Mouse (Mus musculus) lung, embryonic 14.5 days (tissue): Measurements from ENCODE around the gene Vav2. TPM values are rescaled to one million over a fixed set of nuclear protein-coding genes. Genes with fewer than 3 reads are reported as not detected.

ENCODE experiments used
- ATAC-seq: fragments of 200-750 bp; cut with Nextera tagmentation; 2 replicates; pipeline ENCODE4 v1.8.0; 2017; ENCODE audit warnings: mild to moderate bottlenecking, moderate TSS enrichment, moderate library complexity; ENCODE audit not compliant: insufficient read depth
- DNase-seq: peaks from one replicate; pipeline ENCODE4 v3.0.0-alpha.2; 2015
- H3K27ac ChIP-seq: fragments of 300-500 bp; sonication (generic); 2 replicates; pipeline ENCODE4 v1.5.1; 2014; ENCODE audit warnings: low read depth, mild to moderate bottlenecking, moderate library complexity
- H3K27me3 ChIP-seq: fragments of 300-500 bp; sonication (generic); 2 replicates; pipeline ENCODE4 v1.6.1; 2014; ENCODE audit warnings: low read length, control low read depth; ENCODE audit not compliant: insufficient read depth
- H3K36me3 ChIP-seq: fragments of 300-500 bp; sonication (generic); 2 replicates; pipeline ENCODE4 v1.6.1; 2014; ENCODE audit warnings: control low read depth; ENCODE audit not compliant: insufficient read depth
- H3K4me1 ChIP-seq: fragments of 300-500 bp; sonication (generic); 2 replicates; pipeline ENCODE4 v1.6.1; 2014; ENCODE audit warnings: antibody characterized with exemption, control low read depth; ENCODE audit not compliant: insufficient read depth
- H3K4me2 ChIP-seq: fragments of 300-500 bp; sonication (generic); 2 replicates; pipeline ENCODE4 v1.6.1; 2014; ENCODE audit warnings: mild to moderate bottlenecking
- H3K4me3 ChIP-seq: fragments of 300-500 bp; sonication (generic); 2 replicates; pipeline ENCODE4 v1.5.1; 2014; ENCODE audit warnings: low read depth, low read length
- H3K9ac ChIP-seq: fragments of 300-500 bp; sonication (generic); 2 replicates; pipeline ENCODE4 v1.6.1; 2014
- H3K9me3 ChIP-seq: fragments of 300-500 bp; sonication (generic); 2 replicates; pipeline ENCODE4 v1.6.1; 2016; ENCODE audit warnings: low read depth, low read length, control low read depth
- CTCF ChIP-seq: IDR thresholded peaks from 2 replicates; pipeline ENCODE4 v1.5.1; 2016; ENCODE audit warnings: antibody characterized with exemption, low read depth
- WGBS: fragments of 180-500 bp; shearing (Covaris S2); extraction: QIAGEN DNeasy Blood & Tissue Kit; methylation state at CpG from one replicate; pipeline ENCODE4 v1.1.7; 2014; 5-methylcytosine and 5-hydroxymethylcytosine counted together
- polyA plus RNA-seq: library from polyadenylated mRNA; unstranded; fragments of >200 nt; fragmentation: Nextera tagmentation; extraction: Ambion mirVana; gene quantifications from 2 replicates; pipeline ENCODE4 v1.2.1, GENCODE M21; 2014

The Vav2 gene
- 8.6 and 8.8 TPM in 2 replicates for polyA plus RNA-seq

- H3K36me3 ChIP-seq, result no peaks in the 10 kb centered on the region
- peak within 1 kb of the TSS; percentile 82 for H3K4me3 ChIP-seq
- H3K4me2 ChIP-seq, result peak within 1 kb of the TSS; percentile 98
- no peaks in the 10 kb centered on the region for H3K9me3 ChIP-seq
- ATAC-seq (peak; percentile 89), DNase-seq (peak; percentile 97)
- H3K4me1 ChIP-seq, result peaks cover 17% of the 10 kb centered on the region
- under 1% methylated on average over 58 of the region's 58 CpGs for WGBS
- TF ChIP-seq CTCF, result no peak
- H3K27ac ChIP-seq, result peak within 1 kb of the TSS; percentile 75
- no peaks in the 10 kb centered on the region for H3K27me3 ChIP-seq
- peak within 1 kb of the TSS; percentile 79 for H3K9ac ChIP-seq
These were observed at the start of gene Vav2 for GRCm38 (mm10) chr2:27426855-27427457. TSS of gene Vav2 (minus strand) at chr2:27427033.

- TF ChIP-seq CTCF, result no peak
- Histone ChIP-seq H3K9me3 (no peaks in the 10 kb centered on the region), H3K36me3 (peaks cover 26% of the 10 kb centered on the region), H3K4me2 (peak overlapping the region; percentile 97), H3K27ac (peak overlapping the region; percentile 97), H3K4me3 (peak overlapping the region; percentile 97), H3K9ac (peak overlapping the region; percentile 96), H3K27me3 (no peaks in the 10 kb centered on the region), H3K4me1 (peaks cover 15% of the 10 kb centered on the region; the same call in 1 of the 2 replicates)
- DNase-seq, result peak; percentile 97
- ATAC-seq, result peak; percentile 99
- under 1% methylated on average over 82 of the region's 96 CpGs for WGBS
These were observed 48.9 kb upstream of the Vav2 start for GRCm38 (mm10) chr2:27475495-27476302.

- WGBS, result under 1% methylated on average over 84 of the region's 84 CpGs
- peaks cover 26% of the 10 kb centered on the region for H3K36me3 ChIP-seq
- H3K9ac ChIP-seq, result peak overlapping the region; percentile 96
- peak overlapping the region; percentile 97 for H3K4me3 ChIP-seq
- no peaks in the 10 kb centered on the region for H3K27me3 ChIP-seq
- peak; percentile 58 for DNase-seq
- H3K9me3 ChIP-seq, result no peaks in the 10 kb centered on the region
- no peak for TF ChIP-seq CTCF
- ATAC-seq, result peak; percentile 42
- peaks cover 15% of the 10 kb centered on the region; the same call in 1 of the 2 replicates for H3K4me1 ChIP-seq
- peak overlapping the region; percentile 97 for H3K27ac ChIP-seq
- H3K4me2 ChIP-seq, result peak overlapping the region; percentile 97
These were observed 48.0 kb upstream of the Vav2 start for GRCm38 (mm10) chr2:27474621-27475484.

GRCm38 (mm10) chr2:27473911-27474310 lies 47.1 kb upstream of the Vav2 start:
- Histone ChIP-seq H3K36me3 (peaks cover 33% of the 10 kb centered on the region), H3K27ac (no peak overlapping the region), H3K4me2 (peak overlapping the region; percentile 97), H3K9ac (peak overlapping the region; percentile 96), H3K27me3 (no peaks in the 10 kb centered on the region), H3K4me3 (peak overlapping the region; percentile 97), H3K9me3 (no peaks in the 10 kb centered on the region), H3K4me1 (peaks cover 15% of the 10 kb centered on the region)
- 14% methylated on average over 4 of the region's 4 CpGs for WGBS
- no peak for ATAC-seq
- TF ChIP-seq CTCF, result no peak
- no peak for DNase-seq

GRCm38 (mm10) chr2:27473061-27473765 lies 46.4 kb upstream of the Vav2 start:
- ATAC-seq (no peak), DNase-seq (no peak)
- Histone ChIP-seq H3K9me3 (no peaks in the 10 kb centered on the region), H3K9ac (peak overlapping the region; percentile 96), H3K27ac (no peak overlapping the region), H3K4me1 (peaks cover 15% of the 10 kb centered on the region), H3K4me2 (peak overlapping the region; percentile 97), H3K4me3 (peak overlapping the region; percentile 97), H3K27me3 (no peaks in the 10 kb centered on the region), H3K36me3 (peaks cover 40% of the 10 kb centered on the region)
- WGBS, result 57% methylated on average over 7 of the region's 7 CpGs
- no peak for TF ChIP-seq CTCF

- Histone ChIP-seq H3K36me3 (peaks cover 61% of the 10 kb centered on the region), H3K27ac (no peak overlapping the region), H3K9me3 (no peaks in the 10 kb centered on the region), H3K4me2 (no peak overlapping the region), H3K4me1 (peaks cover 15% of the 10 kb centered on the region), H3K9ac (no peak overlapping the region), H3K27me3 (no peaks in the 10 kb centered on the region), H3K4me3 (no peak overlapping the region)
- DNase-seq (no peak), ATAC-seq (no peak)
- TF ChIP-seq CTCF, result no peak
These were observed 44.3 kb upstream of the Vav2 start for GRCm38 (mm10) chr2:27471170-27471584.
